Mouse (Mus musculus): ENCODE measurements around the gene Max.
A peak's percentile ranks its signal among the peaks of the same experiment; 100 is the strongest.

Max gene

GRCm38 (mm10) chr12:76954698-76955423 is 7.1 kb downstream of the Max start:
- peak; percentile 93 for DNase-seq

GRCm38 (mm10) chr12:76953750-76954363 is 8.1 kb downstream of the Max start:
- DNase-seq: no peak

GRCm38 (mm10) chr12:76950330-76950729 is 11.7 kb downstream of the Max start:
- no peak for DNase-seq

GRCm38 (mm10) chr12:76948781-76949180 is 13.2 kb downstream of the Max start:
- DNase-seq: no peak

GRCm38 (mm10) chr12:76948185-76948584 is 13.8 kb downstream of the Max start:
- DNase-seq: no peak

GRCm38 (mm10) chr12:76947487-76947886 is 14.5 kb downstream of the Max start:
- no peak for DNase-seq

GRCm38 (mm10) chr12:76943466-76943865 is 18.5 kb downstream of the Max start:
- no peak for DNase-seq

- DNase-seq: no peak
These were observed 19.0 kb downstream of the Max start for GRCm38 (mm10) chr12:76943046-76943445.

GRCm38 (mm10) chr12:76942476-76942875 is 19.5 kb downstream of the Max start:
- DNase-seq: no peak

- DNase-seq: no peak
These were observed 20.5 kb downstream of the Max start for GRCm38 (mm10) chr12:76941524-76941923.

- no peak for DNase-seq
These were observed 24.0 kb downstream of the Max start for GRCm38 (mm10) chr12:76938013-76938412.

- DNase-seq: no peak
These were observed 25.8 kb downstream of the Max start for GRCm38 (mm10) chr12:76936211-76936610.

GRCm38 (mm10) chr12:76934438-76934837 is 27.6 kb downstream of the Max start:
- no peak for DNase-seq

GRCm38 (mm10) chr12:76932688-76933060 is 29.3 kb downstream of the Max start:
- DNase-seq: no peak

- peak; percentile 90 for DNase-seq
These were observed 30.0 kb downstream of the Max start for GRCm38 (mm10) chr12:76931739-76932687.

- DNase-seq: no peak
These were observed 31.8 kb downstream of the Max start for GRCm38 (mm10) chr12:76930177-76930576.

GRCm38 (mm10) chr12:76927539-76927938 is 34.5 kb downstream of the Max start:
- peak; percentile 57 for DNase-seq

GRCm38 (mm10) chr12:76927012-76927411 is 35.0 kb downstream of the Max start:
- DNase-seq: no peak

GRCm38 (mm10) chr12:76926338-76926945 is 35.6 kb downstream of the Max start:
- DNase-seq: peak; percentile 61

GRCm38 (mm10) chr12:76924904-76925604 is 36.9 kb downstream of the Max start:
- DNase-seq: peak; percentile 82

GRCm38 (mm10) chr12:76923118-76923517 is 38.9 kb downstream of the Max start:
- DNase-seq: no peak

GRCm38 (mm10) chr12:76920990-76921389 is 41.0 kb downstream of the Max start:
- no peak for DNase-seq
